Mouse (Mus musculus) lung, postnatal 0 days (tissue): ENCODE measurements at regions not wholly inside any gene's neighbourhood (a gene's known extent, or its start where the extent isn't known, plus 50 kb on each side); places are given as distances from the start of the nearest gene placed in this dataset.

Source experiments
- CTCF ChIP-seq: IDR thresholded peaks from 2 replicates; pipeline ENCODE4 v1.5.1; 2016; ENCODE audit warnings: antibody characterized with exemption, mild to moderate bottlenecking
- EP300 ChIP-seq: IDR thresholded peaks from 2 replicates; pipeline ENCODE4 v1.6.1; 2016; ENCODE audit warnings: antibody characterized with exemption, mild to moderate bottlenecking, control low read depth

DNA sequence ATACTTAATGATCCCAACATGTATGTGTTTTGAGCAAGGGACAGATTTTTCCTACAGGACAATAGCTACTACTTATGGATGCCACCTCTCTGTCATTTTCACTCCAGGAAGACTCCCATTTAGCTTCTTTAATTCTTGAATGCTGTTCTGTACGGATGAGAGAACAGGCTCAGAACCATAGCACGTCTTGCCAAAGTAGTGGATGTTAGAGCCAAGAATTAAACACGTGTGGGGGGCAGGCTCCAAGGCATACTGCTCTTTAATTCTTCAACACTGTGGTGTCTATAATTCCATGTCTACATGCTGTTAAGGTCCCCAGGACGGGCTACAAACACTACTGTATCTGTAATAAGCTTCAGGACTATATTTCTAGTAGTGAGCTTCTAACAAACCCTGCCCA is 74.7 kb upstream of the Ssbp2 start:
- TF ChIP-seq CTCF: no peak
- TF ChIP-seq EP300: no peak
